Mouse (Mus musculus) hindbrain, embryonic 14.5 days (tissue): ENCODE data around the gene Rnf187. TPM values are rescaled to one million over a fixed set of nuclear protein-coding genes. Genes with fewer than 3 reads are reported as not detected.

Experiments
- ATAC-seq: fragments of 200-750 bp; cut with Nextera tagmentation; 2 replicates; pipeline ENCODE4 v1.8.0; 2017; ENCODE audit warnings: moderate number of reproducible peaks, mild to moderate bottlenecking, moderate TSS enrichment, moderate library complexity; ENCODE audit not compliant: low FRiP score
- DNase-seq: peaks from one replicate; pipeline ENCODE4 v3.0.0-alpha.2; 2015; ENCODE audit warnings: low spot score
- H3K27ac ChIP-seq: fragments of 300-500 bp; sonication (generic); 2 replicates; pipeline ENCODE4 v1.5.1; 2014; ENCODE audit warnings: mild to moderate bottlenecking, moderate library complexity
- H3K27me3 ChIP-seq: fragments of 300-500 bp; sonication (generic); 2 replicates; pipeline ENCODE4 v1.6.1; 2014; ENCODE audit warnings: mild to moderate bottlenecking, low read length, mixed read lengths; ENCODE audit not compliant: control insufficient read depth, insufficient read depth
- H3K36me3 ChIP-seq: fragments of 300-500 bp; sonication (generic); replicated peaks from 2 replicates; pipeline ENCODE4 v1.6.1; 2014; ENCODE audit not compliant: control insufficient read depth, insufficient read depth
- H3K4me1 ChIP-seq: fragments of 300-500 bp; sonication (generic); replicated peaks from 2 replicates; pipeline ENCODE4 v1.6.1; 2014; ENCODE audit warnings: antibody characterized with exemption, low read length, mixed read lengths; ENCODE audit not compliant: control insufficient read depth, insufficient read depth
- H3K4me2 ChIP-seq: fragments of 300-500 bp; sonication (generic); replicated peaks from 2 replicates; pipeline ENCODE4 v1.6.1; 2014; ENCODE audit warnings: mild to moderate bottlenecking, moderate library complexity
- H3K4me3 ChIP-seq: fragments of 300-500 bp; sonication (generic); replicated peaks from 2 replicates; pipeline ENCODE4 v1.5.1; 2014; ENCODE audit warnings: mild to moderate bottlenecking, low read length
- H3K9ac ChIP-seq: fragments of 300-500 bp; sonication (generic); 2 replicates; pipeline ENCODE4 v1.6.1; 2014
- H3K9me3 ChIP-seq: fragments of 300-500 bp; sonication (generic); 2 replicates; pipeline ENCODE4 v1.6.1; 2016; ENCODE audit warnings: low read length; ENCODE audit not compliant: control insufficient read depth
- WGBS: fragments of 180-500 bp; shearing (Covaris S2); extraction: QIAGEN DNeasy Blood & Tissue Kit; methylation state at CpG from one replicate; pipeline ENCODE4 v1.1.7; 2014; 5-methylcytosine and 5-hydroxymethylcytosine counted together
- microRNA-seq: library from miRNA; unstranded; fragments of <30 nt; microRNA quantifications from one replicate; pipeline ENCODE4, GENCODE M21; 2016
- polyA plus RNA-seq: library from polyadenylated mRNA; unstranded; fragments of >200 nt; fragmentation: Nextera tagmentation; extraction: Ambion mirVana; gene quantifications from 2 replicates; pipeline ENCODE4 v1.2.1, GENCODE M21; 2014

The Rnf187 gene
- polyA plus RNA-seq, 1 experiment from 2014 or later, result 682 TPM

DNA sequence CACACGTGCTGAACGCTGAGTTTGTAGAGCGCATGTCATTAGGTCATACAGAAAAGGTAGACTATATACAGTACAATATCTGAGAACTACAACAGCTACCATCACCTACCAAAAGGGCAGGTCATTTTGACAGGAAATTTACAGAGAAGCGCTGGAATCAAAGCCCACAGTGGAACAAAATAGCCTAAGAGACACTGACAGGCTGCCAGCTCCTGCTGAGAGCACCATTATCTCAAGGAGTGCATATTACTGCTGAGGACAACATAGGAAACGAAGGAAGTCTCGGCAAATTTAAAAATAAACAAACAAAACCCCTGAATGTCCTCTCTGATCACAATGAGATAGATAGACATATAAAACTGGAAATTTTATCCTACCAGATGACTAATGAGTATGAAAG is 41.2 kb downstream of the Rnf187 start:
- ATAC-seq (no peak), DNase-seq (no peak)
- Histone ChIP-seq H3K27me3 (no peaks in the 10 kb centered on the region), H3K4me2 (no peak overlapping the region), H3K4me1 (0 out of 2 replicates have a peak, but pooled peaks cover 4% of the 10 kb centered on the region), H3K27ac (no peak overlapping the region), H3K36me3 (peaks cover 81% of the 10 kb centered on the region), H3K9ac (no peak overlapping the region), H3K4me3 (no peak overlapping the region), H3K9me3 (no peaks in the 10 kb centered on the region)
- 83% methylated on average over 6 of the region's 6 CpGs for WGBS

DNA sequence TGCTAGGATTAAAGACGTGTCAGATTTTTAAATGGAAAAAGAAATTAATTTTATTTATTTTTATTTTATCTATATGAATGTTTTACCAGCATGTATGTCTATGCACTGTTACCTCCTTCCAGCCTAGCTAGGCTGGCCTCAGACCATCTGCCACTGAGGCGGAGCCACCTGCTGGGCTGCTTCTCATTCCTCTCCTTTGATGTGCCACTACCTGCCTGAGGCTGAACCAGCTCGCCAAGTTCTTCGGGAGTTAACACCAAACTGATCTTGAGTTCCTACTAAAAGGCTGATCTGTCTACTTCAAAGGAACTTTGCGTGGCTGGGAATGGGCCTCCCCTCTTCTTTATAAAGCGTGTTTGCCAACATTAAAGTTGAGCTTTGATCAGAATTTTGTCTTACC is 44.3 kb downstream of the Rnf187 start:
- Histone ChIP-seq H3K27me3 (no peaks in the 10 kb centered on the region), H3K9me3 (no peaks in the 10 kb centered on the region), H3K4me1 (no peaks in the 10 kb centered on the region), H3K27ac (no peak overlapping the region), H3K9ac (no peak overlapping the region), H3K36me3 (peaks cover 83% of the 10 kb centered on the region), H3K4me3 (no peak overlapping the region), H3K4me2 (no peak overlapping the region)
- WGBS, result 80% methylated on average over 6 of the region's 6 CpGs
- no peak for ATAC-seq
- no peak for DNase-seq

DNA sequence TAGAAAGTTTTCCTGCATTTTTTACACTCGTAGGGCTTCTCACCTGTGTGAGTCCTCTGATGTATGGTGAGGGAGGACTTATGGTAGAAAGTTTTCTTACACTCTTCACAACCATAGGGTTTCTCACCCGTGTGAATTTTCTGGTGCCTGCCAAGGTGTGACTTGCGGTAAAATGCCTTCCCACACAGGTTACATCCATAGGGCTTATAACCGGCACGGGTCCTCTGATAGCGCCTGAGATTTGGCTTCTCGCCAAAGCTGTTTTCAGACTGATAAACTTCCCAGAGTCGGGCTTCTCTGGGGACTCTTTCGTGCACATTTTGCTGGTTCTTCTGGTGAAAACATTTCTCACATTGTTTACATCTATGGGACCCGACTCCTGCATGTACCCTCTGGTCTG is 48.2 kb downstream of the Rnf187 start:
- H3K27ac ChIP-seq, result no peak overlapping the region
- no peak overlapping the region for H3K4me2 ChIP-seq
- DNase-seq, result no peak
- no peak overlapping the region for H3K4me3 ChIP-seq
- H3K27me3 ChIP-seq, result no peaks in the 10 kb centered on the region
- no peak for ATAC-seq
- WGBS, result 93% methylated on average over 10 of the region's 10 CpGs
- no peak overlapping the region for H3K9ac ChIP-seq
- H3K36me3 ChIP-seq, result peaks cover 63% of the 10 kb centered on the region
- no peaks in the 10 kb centered on the region for H3K4me1 ChIP-seq
- no peaks in the 10 kb centered on the region for H3K9me3 ChIP-seq

DNA sequence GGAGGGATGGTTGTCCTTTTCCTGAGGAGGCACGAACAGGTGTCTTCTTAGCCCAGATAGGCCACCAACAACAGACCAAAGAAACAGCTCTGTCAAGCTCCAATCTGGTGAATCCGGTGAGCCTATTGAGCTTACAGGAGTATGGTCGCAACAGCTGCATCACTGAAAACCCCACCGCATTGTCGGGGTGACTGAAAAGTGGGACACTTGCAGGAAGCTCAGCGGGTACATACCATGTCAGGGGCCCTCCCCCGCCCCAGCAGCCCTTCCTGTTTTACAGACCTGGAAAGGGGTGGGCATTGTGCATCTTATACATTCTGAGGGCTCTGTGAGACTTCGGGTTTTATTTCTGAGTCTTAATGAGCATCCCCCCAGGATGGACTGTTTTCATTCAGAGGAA is 55.0 kb downstream of the Rnf187 start:
- WGBS, result 87% methylated on average over 8 of the region's 8 CpGs
- no peak overlapping the region for H3K4me2 ChIP-seq
- H3K27ac ChIP-seq, result no peak overlapping the region
- no peaks in the 10 kb centered on the region for H3K9me3 ChIP-seq
- ATAC-seq (no peak), DNase-seq (no peak)
- H3K4me3 ChIP-seq, result no peak overlapping the region
- H3K27me3 ChIP-seq, result no peaks in the 10 kb centered on the region
- no peak overlapping the region for H3K9ac ChIP-seq
- no peaks in the 10 kb centered on the region for H3K4me1 ChIP-seq
- peaks cover 48% of the 10 kb centered on the region for H3K36me3 ChIP-seq

Small RNA genes lying within 50 kb of the gene (microRNA-seq; reads per million reads assigned to microRNA genes)
- gene Gm44313, result not detected

Other genes starting within 250 kb of the Rnf187 start
- gene Olfr319, start 239.8 kb downstream of the Rnf187 start, polyA plus RNA-seq, result not detected in 2 replicates
- gene Olfr318, start 214.9 kb downstream of the Rnf187 start, polyA plus RNA-seq, result not detected in 2 replicates
- 0.09 and 0.12 TPM in 2 replicates for gene Olfr317, start 199.7 kb downstream of the Rnf187 start, polyA plus RNA-seq
- not detected in 2 replicates for gene Olfr316, start 186.2 kb downstream of the Rnf187 start, polyA plus RNA-seq
- gene Olfr315, start 165.7 kb downstream of the Rnf187 start, polyA plus RNA-seq, result not detected in 2 replicates
- not detected in 2 replicates for gene Olfr314, start 156.0 kb downstream of the Rnf187 start, polyA plus RNA-seq
- gene Fam183b, start 137.0 kb downstream of the Rnf187 start, polyA plus RNA-seq, result 6.5 and 9.4 TPM in 2 replicates
- not detected in 2 replicates for gene Olfr313, start 123.9 kb downstream of the Rnf187 start, polyA plus RNA-seq
- not detected in 2 replicates for gene Olfr312, start 109.7 kb downstream of the Rnf187 start, polyA plus RNA-seq
- not detected in 2 replicates for gene Olfr311, start 99.7 kb downstream of the Rnf187 start, polyA plus RNA-seq
- 24.2 and 25.7 TPM in 2 replicates for gene Gm12258, start 91.8 kb downstream of the Rnf187 start, polyA plus RNA-seq
- 13.6 and 14.6 TPM in 2 replicates for gene 2810021J22Rik, start 71.7 kb downstream of the Rnf187 start, polyA plus RNA-seq
- 8.7 and 9.8 TPM in 2 replicates for gene Zfp39, start 34.7 kb downstream of the Rnf187 start, polyA plus RNA-seq
- gene Btnl10, start 21.0 kb downstream of the Rnf187 start, polyA plus RNA-seq, result not detected in 2 replicates
- 109 and 138 TPM in 2 replicates for gene Hist3h2ba, start 10.0 kb upstream of the Rnf187 start, polyA plus RNA-seq
- 86.9 and 94.9 TPM in 2 replicates for gene Hist3h2a, start 15.8 kb upstream of the Rnf187 start, polyA plus RNA-seq
- 0.76 and 1.1 TPM in 2 replicates for gene Trim17, start 15.8 kb upstream of the Rnf187 start, polyA plus RNA-seq
- gene Trim11, start 39.2 kb upstream of the Rnf187 start, polyA plus RNA-seq, result 18.9 and 22.1 TPM in 2 replicates
- gene Obscn, start 197.5 kb upstream of the Rnf187 start, polyA plus RNA-seq, result 0.63 and 0.71 TPM in 2 replicates
- 3.4 and 3.7 TPM in 2 replicates for gene Iba57, start 224.8 kb upstream of the Rnf187 start, polyA plus RNA-seq
- gene Gjc2, start 244.3 kb upstream of the Rnf187 start, polyA plus RNA-seq, result 0.12 and 0.35 TPM in 2 replicates